ENCODE assay signal across 25 mouse cellular contexts in genomic region chr10:10760801-10761200, GRCm38 (mm10).
DNase-seq lines count a peak whose midpoint lies in the region; ATAC-seq and TF ChIP-seq lines count a peak whose summit lies in the region.
"Had no signal": no experiment of that assay in that cellular context is flagged by ENCODE, and none has a peak within 500 bp of the region (broad histone marks: within the 10 kb centered on the region; RNA-seq: fewer than 3 reads in every experiment).

No protein-coding gene starts in this region.

- H3K36me3 ChIP-seq in kidney, embryonic 15.5 days: no peaks in the 10 kb centered on the region
- no peaks in the 10 kb centered on the region for H3K36me3 ChIP-seq in kidney, postnatal 0 days (ENCODE audit: insufficient read depth, low read length)
- H3K36me3 ChIP-seq in lung, embryonic 14.5 days (ENCODE audit: insufficient read depth): no peaks in the 10 kb centered on the region
- H3K36me3 ChIP-seq in lung, embryonic 16.5 days (ENCODE audit: control insufficient read depth, insufficient read depth, low read length): no peaks in the 10 kb centered on the region
- H3K36me3 ChIP-seq in lung, postnatal 0 days (ENCODE audit: insufficient read depth, low read length): no peaks in the 10 kb centered on the region
- H3K36me3 ChIP-seq: embryonic facial prominence, embryonic 12.5 days; embryonic facial prominence, embryonic 15.5 days; forebrain, embryonic 10.5 days; forebrain, embryonic 12.5 days had no signal

- no peaks in the 10 kb centered on the region for H3K27me3 ChIP-seq in kidney, embryonic 15.5 days
- H3K27me3 ChIP-seq in kidney, postnatal 0 days (ENCODE audit: insufficient read depth, low read length): no peaks in the 10 kb centered on the region
- no peaks in the 10 kb centered on the region for H3K27me3 ChIP-seq in lung, embryonic 14.5 days (ENCODE audit: insufficient read depth, low read length)
- no peaks in the 10 kb centered on the region for H3K27me3 ChIP-seq in lung, embryonic 16.5 days (ENCODE audit: control insufficient read depth, insufficient read depth, low read depth, low read length)
- no peaks in the 10 kb centered on the region for H3K27me3 ChIP-seq in lung, postnatal 0 days (replicated peaks; ENCODE audit: insufficient read depth, low read length)
- H3K27me3 ChIP-seq: embryonic facial prominence, embryonic 12.5 days; embryonic facial prominence, embryonic 15.5 days; forebrain, embryonic 12.5 days had no signal

- no peak overlapping the region for H3K9ac ChIP-seq in kidney, embryonic 15.5 days
- no peak overlapping the region for H3K9ac ChIP-seq in kidney, postnatal 0 days (ENCODE audit: low read depth, low read length)
- no peak overlapping the region for H3K9ac ChIP-seq in lung, embryonic 14.5 days
- H3K9ac ChIP-seq in lung, embryonic 16.5 days (ENCODE audit: low read length): no peak overlapping the region
- no peak overlapping the region for H3K9ac ChIP-seq in lung, postnatal 0 days (replicated peaks; ENCODE audit: low read depth)
- H3K9ac ChIP-seq: embryonic facial prominence, embryonic 12.5 days; embryonic facial prominence, embryonic 15.5 days; forebrain, embryonic 12.5 days had no signal

- no peak overlapping the region for H3K4me2 ChIP-seq in kidney, embryonic 15.5 days
- H3K4me2 ChIP-seq in kidney, postnatal 0 days (ENCODE audit: low read length): no peak overlapping the region
- no peak overlapping the region for H3K4me2 ChIP-seq in lung, embryonic 14.5 days
- H3K4me2 ChIP-seq in lung, embryonic 16.5 days (ENCODE audit: low read depth, low read length): no peak overlapping the region
- H3K4me2 ChIP-seq in lung, postnatal 0 days (replicated peaks; ENCODE audit: low read depth, low read length): no peak overlapping the region
- H3K4me2 ChIP-seq: embryonic facial prominence, embryonic 12.5 days; embryonic facial prominence, embryonic 15.5 days; forebrain, embryonic 12.5 days had no signal

- no peaks in the 10 kb centered on the region for H3K4me1 ChIP-seq in kidney, embryonic 15.5 days
- H3K4me1 ChIP-seq in kidney, postnatal 0 days (replicated peaks; ENCODE audit: insufficient read depth, low read length): no peaks in the 10 kb centered on the region
- no peaks in the 10 kb centered on the region for H3K4me1 ChIP-seq in lung, embryonic 14.5 days (ENCODE audit: insufficient read depth)
- H3K4me1 ChIP-seq in lung, embryonic 16.5 days (replicated peaks; ENCODE audit: control insufficient read depth, insufficient read depth, low read length): no peaks in the 10 kb centered on the region
- no peaks in the 10 kb centered on the region for H3K4me1 ChIP-seq in lung, postnatal 0 days (ENCODE audit: insufficient read depth, low read depth, low read length)
- H3K4me1 ChIP-seq: embryonic facial prominence, embryonic 12.5 days; embryonic facial prominence, embryonic 15.5 days; forebrain, embryonic 10.5 days; forebrain, embryonic 12.5 days had no signal

- H3K4me3 ChIP-seq in kidney, embryonic 15.5 days (replicated peaks): no peak overlapping the region
- no peak overlapping the region for H3K4me3 ChIP-seq in kidney, postnatal 0 days (replicated peaks; ENCODE audit: low read depth, low read length)
- H3K4me3 ChIP-seq in lung, embryonic 14.5 days (ENCODE audit: low read depth, low read length): no peak overlapping the region
- no peak overlapping the region for H3K4me3 ChIP-seq in lung, embryonic 16.5 days (ENCODE audit: low read length)
- H3K4me3 ChIP-seq in lung, postnatal 0 days (ENCODE audit: low read depth, low read length): no peak overlapping the region
- H3K4me3 ChIP-seq: embryonic facial prominence, embryonic 12.5 days; embryonic facial prominence, embryonic 15.5 days; erythroblast, embryonic 14.5 days; forebrain, embryonic 10.5 days; forebrain, embryonic 12.5 days had no signal

- ATAC-seq in kidney, embryonic 15.5 days (replicated peaks; ENCODE audit: low FRiP score): 0 out of 2 replicates have a peak, but pooled peaks have one; percentile 12
- ATAC-seq in kidney, postnatal 0 days (replicated peaks; ENCODE audit: low FRiP score, low read depth): no peak
- peak; percentile 84 for ATAC-seq in lung, embryonic 14.5 days (ENCODE audit: insufficient read depth)
- peak; percentile 45 for ATAC-seq in lung, embryonic 16.5 days (ENCODE audit: low read depth)
- no peak for ATAC-seq in lung, postnatal 0 days
- ATAC-seq: forebrain, embryonic 14.5 days; forebrain, embryonic 16.5 days had no signal

- no peak for TF ChIP-seq EP300 in lung, postnatal 0 days (IDR thresholded peaks at IDR 0.05)

- no peak for TF ChIP-seq CTCF in kidney, postnatal 0 days (IDR thresholded peaks at IDR 0.05; ENCODE audit: low read depth)
- TF ChIP-seq CTCF in lung, embryonic 14.5 days (IDR thresholded peaks at IDR 0.05; ENCODE audit: low read depth): no peak
- TF ChIP-seq CTCF in lung, postnatal 0 days (IDR thresholded peaks at IDR 0.05): no peak

- H3K27ac ChIP-seq in kidney, embryonic 15.5 days: no peak overlapping the region
- H3K27ac ChIP-seq in kidney, postnatal 0 days: no peak overlapping the region
- H3K27ac ChIP-seq in lung, embryonic 14.5 days (ENCODE audit: low read depth): peak overlapping the region; percentile 50; the same call in 1 of the 2 replicates
- H3K27ac ChIP-seq in lung, embryonic 16.5 days (ENCODE audit: low read length): no peak overlapping the region
- H3K27ac ChIP-seq in lung, postnatal 0 days (ENCODE audit: low read length): no peak overlapping the region
- H3K27ac ChIP-seq: embryonic facial prominence, embryonic 12.5 days; embryonic facial prominence, embryonic 15.5 days; forebrain, embryonic 10.5 days; forebrain, embryonic 12.5 days had no signal

- DNase-seq in kidney, adult 9 months: no peak
- peak; percentile 17 for DNase-seq in kidney, postnatal 0 days (ENCODE audit: low spot score)
- DNase-seq in kidney, adult 18-20 months: no peak
- peak; percentile 63 for DNase-seq in lung, embryonic 14.5 days
- DNase-seq in lung, adult 18-20 months: no peak
- no peak for DNase-seq in lung, postnatal 0 days (ENCODE audit: low spot score)
- DNase-seq: adrenal gland, adult 2 months; adrenal gland, postnatal 10 days; adrenal gland, postnatal 25 days; cerebellum, adult 11 months; cerebellum, adult 18-20 months; cerebellum, adult 8-10 months; cerebellum, adult 9-11 months; cerebellum, postnatal 14 days; cerebellum, postnatal 36 days; embryo, embryonic 11 days had no signal

- WGBS in kidney, embryonic 15.5 days: 49% methylated on average over 2 of the region's 2 CpGs
- WGBS in kidney, postnatal 0 days: 57% methylated on average over 2 of the region's 2 CpGs
- WGBS in lung, embryonic 14.5 days: 34% methylated on average over 2 of the region's 2 CpGs
- WGBS in lung, embryonic 16.5 days: 32% methylated on average over 2 of the region's 2 CpGs
- whole genome bisulfite sequencing in lung, postnatal 0 days: 50% methylated on average over 2 of the region's 2 CpGs

- H3K9me3 ChIP-seq in kidney, embryonic 15.5 days (replicated peaks): no peaks in the 10 kb centered on the region
- no peaks in the 10 kb centered on the region for H3K9me3 ChIP-seq in kidney, postnatal 0 days (replicated peaks; ENCODE audit: low read length)
- no peaks in the 10 kb centered on the region for H3K9me3 ChIP-seq in lung, embryonic 14.5 days (ENCODE audit: low read depth, low read length)
- no peaks in the 10 kb centered on the region for H3K9me3 ChIP-seq in lung, embryonic 16.5 days (ENCODE audit: control insufficient read depth, low read length)
- H3K9me3 ChIP-seq in lung, postnatal 0 days (ENCODE audit: low read length): no peaks in the 10 kb centered on the region
- H3K9me3 ChIP-seq: embryonic facial prominence, embryonic 12.5 days; embryonic facial prominence, embryonic 15.5 days; forebrain, embryonic 10.5 days; forebrain, embryonic 12.5 days had no signal

Comparison
In these comparisons a context has a peak if more than half of its experiments do, and no peak if none do; other contexts are left out.
1. ATAC-seq: peak in kidney, embryonic 15.5 days (single experiment), lung, embryonic 14.5 days (single experiment) and lung, embryonic 16.5 days (single experiment); none in kidney, postnatal 0 days (single experiment) and lung, postnatal 0 days (single experiment).
2. DNase-seq: peak in kidney, postnatal 0 days (single experiment) and lung, embryonic 14.5 days (single experiment); none in kidney, adult 9 months (single experiment), kidney, adult 18-20 months (single experiment), lung, adult 18-20 months (0 of 2) and lung, postnatal 0 days (single experiment).